Mouse (Mus musculus) layer of hippocampus, postnatal 10 days (tissue): ENCODE data around the gene Gm5868. TPM values are rescaled to one million over a fixed set of nuclear protein-coding genes. Genes with fewer than 3 reads are reported as not detected.

Source experiments
- total RNA-seq, 2 experiments: library from RNA; stranded (reverse); gene quantifications; 2 replicates each; pipeline ENCODE4 v1.2.3; 2021

Gene Gm5868
- total RNA-seq, 2 experiments from 2014 or later, result 1.9 to 2.2 TPM

Other genes starting within 250 kb of the Gm5868 start
- under 1 TPM in 1 of 2 experiments, not detected in 1; 0.16 TPM for gene Corin, start 83.1 kb downstream of the Gm5868 start, total RNA-seq
- gene Nfxl1, start 27.9 kb downstream of the Gm5868 start, total RNA-seq, result 10 to 100 TPM; 17.6 to 18.0 TPM
- gene Zar1, start 6.3 kb downstream of the Gm5868 start, total RNA-seq, result 1 to 10 TPM in 1 of 2 experiments, under 1 TPM in 1; 0.66 to 1.8 TPM
- not detected for gene Cnga1, start 56.7 kb upstream of the Gm5868 start, total RNA-seq
- not detected for gene Nipal1, start 60.2 kb upstream of the Gm5868 start, total RNA-seq
- gene Txk, start 165.2 kb upstream of the Gm5868 start, total RNA-seq, result under 1 TPM in 1 of 2 experiments, not detected in 1; 0.11 TPM